Mouse (Mus musculus) brain, embryonic 14.5 days (tissue): ENCODE data around the gene Dtymk.

Experiments used
- CTCF ChIP-seq: fragments of 200-500 bp; IDR thresholded peaks from 2 replicates; pipeline ENCODE4 v1.5.1; 2012; ENCODE audit warnings: inconsistent platforms, mild to moderate bottlenecking, moderate library complexity, borderline replicate concordance; ENCODE audit not compliant: insufficient read depth, insufficient read length; ENCODE audit errors: extremely low read depth
- POLR2A ChIP-seq: fragments of 200-500 bp; IDR thresholded peaks from 2 replicates; pipeline ENCODE4 v1.6.1; 2012; ENCODE audit warnings: mild to moderate bottlenecking, inconsistent platforms, borderline replicate concordance; ENCODE audit not compliant: poor library complexity, insufficient read depth, insufficient read length, severe bottlenecking; ENCODE audit errors: extremely low read depth

GRCm38 (mm10) chr1:93755291-93755610 lies 46.5 kb downstream of the Dtymk start:
- TF ChIP-seq CTCF, result no peak
- no peak for TF ChIP-seq POLR2A
